Mouse (Mus musculus) embryo, embryonic 9.5 days (tissue): ENCODE data around the gene Sh3bgrl3.
A peak's percentile ranks its signal among the peaks of the same experiment; 100 is the strongest.

Experiments
- DNase-seq: peaks from one replicate; pipeline ENCODE4 v3.0.0-alpha.2; 2017; ENCODE audit errors: extremely low spot score

The Sh3bgrl3 gene

GRCm38 (mm10) chr4:134078694-134079093 is 49.9 kb downstream of the Sh3bgrl3 start:
- peak; percentile 74 for DNase-seq
